Mouse (Mus musculus) lung, postnatal 0 days (tissue): ENCODE measurements at regions not wholly inside any gene's neighbourhood (a gene's known extent, or its start where the extent isn't known, plus 50 kb on each side); places are given as distances from the start of the nearest gene placed in this dataset.
"Not testable (repeated sequence)": the region's sequence is repeated elsewhere in the genome, so short reads cannot be mapped to it uniquely, and the experiment has no call there.

Experiments used
- CTCF ChIP-seq: IDR thresholded peaks from 2 replicates; pipeline ENCODE4 v1.5.1; 2016; ENCODE audit warnings: antibody characterized with exemption, mild to moderate bottlenecking
- EP300 ChIP-seq: IDR thresholded peaks from 2 replicates; pipeline ENCODE4 v1.6.1; 2016; ENCODE audit warnings: antibody characterized with exemption, mild to moderate bottlenecking, control low read depth

DNA sequence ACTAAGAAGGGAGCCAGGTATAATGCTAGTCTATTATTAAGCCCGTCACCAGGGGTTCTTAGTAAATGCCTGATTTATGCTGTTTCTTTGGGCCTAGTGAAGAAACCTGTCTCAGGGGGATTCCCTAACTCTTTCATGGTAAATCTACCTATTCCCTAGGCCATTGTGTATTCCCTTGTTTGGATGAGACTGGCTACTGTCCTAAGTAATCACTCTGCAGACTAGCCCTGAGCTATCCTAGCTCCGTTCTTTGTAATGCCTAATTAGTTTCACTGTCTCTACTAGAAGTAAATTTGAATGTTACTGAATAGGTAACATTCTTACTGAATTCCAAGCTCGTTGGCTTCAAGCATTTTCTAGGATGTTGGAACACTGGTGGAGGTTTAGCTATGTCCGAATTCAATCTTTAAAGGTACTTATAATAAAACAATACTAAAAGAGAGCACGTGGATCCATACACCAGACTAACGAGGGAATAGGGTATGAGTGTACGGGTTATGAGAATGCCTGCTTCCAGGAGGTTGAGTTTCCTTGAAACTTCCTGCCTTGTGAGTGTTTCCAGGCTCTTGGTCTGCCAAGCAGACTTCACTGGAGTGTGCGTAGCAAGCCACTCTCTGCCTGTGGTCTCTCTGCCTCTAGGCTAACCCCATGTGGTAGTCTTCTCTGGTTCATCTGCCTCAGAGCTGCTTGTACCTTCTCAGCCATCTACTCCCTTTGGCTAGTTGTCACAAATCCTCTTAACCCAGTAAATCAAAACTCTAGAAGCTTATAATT, 78.4 kb upstream of the Hcrtr2 start:
- not testable (repeated sequence) for TF ChIP-seq CTCF, EP300
